Mouse (Mus musculus) brain, embryonic 18.5 days (tissue): Measurements from ENCODE around the gene Olfr1178.

ENCODE experiments used
- DNase-seq: peaks from one replicate; pipeline ENCODE4 v3.0.0-alpha.2; 2012; ENCODE audit warnings: low read depth, low spot score

Olfr1178 gene

GRCm38 (mm10) chr2:88386762-88387161 lies at the start of gene Olfr1178:
Gene Olfr1178, plus strand, starts transcription at chr2:88387062.
- DNase-seq = no peak

- no peak for DNase-seq
Measured at GRCm38 (mm10) chr2:88346392-88346791, 40.5 kb upstream of the Olfr1178 start, which contains the start of gene Olfr1177-ps. Gene Olfr1177-ps, minus strand, starts transcription at chr2:88346492.

- DNase-seq = peak; percentile 22
Measured at GRCm38 (mm10) chr2:88356304-88356703, 30.6 kb upstream of the Olfr1178 start.

- DNase-seq = no peak
Measured at GRCm38 (mm10) chr2:88406353-88406752, 19.5 kb downstream of the Olfr1178 start, which contains the start of gene Olfr1179. Gene Olfr1179, minus strand, starts transcription at chr2:88406453.

GRCm38 (mm10) chr2:88419051-88419450 lies 32.2 kb downstream of the Olfr1178 start, which contains the start of gene Olfr1180:
Gene Olfr1180, minus strand, starts transcription at chr2:88419151.
- no peak for DNase-seq

- DNase-seq = no peak
Measured at GRCm38 (mm10) chr2:88426071-88426470, 39.2 kb downstream of the Olfr1178 start, which contains the start of gene Olfr1181. Gene Olfr1181, minus strand, starts transcription at chr2:88426171.

- DNase-seq = no peak
Measured at GRCm38 (mm10) chr2:88449031-88449430, 62.2 kb downstream of the Olfr1178 start, which contains the start of gene Gm13757. Gene Gm13757, minus strand, starts transcription at chr2:88449131.
